Comparison of ENCODE assay signal across 15 mouse cellular contexts in the genomic region with DNA sequence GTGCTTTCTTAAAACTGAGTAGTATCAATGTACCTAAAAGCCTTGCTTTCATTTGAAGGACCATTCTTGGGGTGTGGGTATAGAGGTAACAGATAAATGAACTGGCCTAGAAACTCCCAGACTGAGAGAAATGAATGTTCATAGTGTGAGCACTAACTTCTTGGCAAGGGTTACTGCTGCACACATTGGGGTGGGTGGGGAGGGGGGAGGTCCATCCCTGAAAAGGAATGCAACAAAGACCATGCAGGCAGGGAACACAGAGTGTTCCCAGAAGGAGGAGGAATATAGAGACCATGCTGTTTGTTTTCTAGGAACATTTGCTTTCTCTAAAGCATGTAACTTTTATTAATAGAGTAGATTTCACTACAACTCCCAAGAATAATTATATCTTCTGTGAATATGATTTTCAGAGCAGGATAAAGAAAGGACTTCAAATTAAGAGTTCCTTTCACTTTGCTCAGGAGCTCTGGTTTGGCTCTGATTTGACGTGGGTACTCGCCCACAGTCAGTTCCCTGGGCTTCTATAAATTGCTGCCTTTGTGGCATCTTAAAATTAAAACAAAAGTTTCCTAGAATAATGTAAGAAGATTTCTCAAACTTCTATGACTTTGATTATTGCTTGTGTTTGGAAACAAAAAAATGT.
DNase-seq lines count a peak whose midpoint lies in the region; ATAC-seq lines count a peak whose summit lies in the region.
"Had no signal": no experiment of that assay in that cellular context is flagged by ENCODE, and none has a peak within 500 bp of the region (broad histone marks: within the 10 kb centered on the region; RNA-seq: fewer than 3 reads in every experiment).

No protein-coding gene starts in this region.

- H3K27ac ChIP-seq in hindbrain, embryonic 12.5 days = no peak overlapping the region
- no peak overlapping the region for H3K27ac ChIP-seq in hindbrain, embryonic 10.5 days
- no peak overlapping the region for H3K27ac ChIP-seq in hindbrain, embryonic 14.5 days
- H3K27ac ChIP-seq: liver, embryonic 15.5 days; midbrain, embryonic 13.5 days had no signal

- no peaks in the 10 kb centered on the region for H3K4me1 ChIP-seq in hindbrain, embryonic 12.5 days
- H3K4me1 ChIP-seq in hindbrain, embryonic 10.5 days (replicated peaks) = 0 out of 2 replicates have a peak, but pooled peaks cover 2% of the 10 kb centered on the region
- H3K4me1 ChIP-seq in hindbrain, embryonic 14.5 days (replicated peaks; ENCODE audit: control insufficient read depth, insufficient read depth, low read length) = no peaks in the 10 kb centered on the region
- H3K4me1 ChIP-seq: liver, embryonic 15.5 days; midbrain, embryonic 13.5 days had no signal

- DNase-seq in hindbrain, embryonic 10.5 days (ENCODE audit: low spot score) = no peak
- DNase-seq in right cerebral cortex, adult 18-20 months = peak; percentile 32
- DNase-seq in right cerebral cortex, postnatal 4 days = no peak
- no peak for DNase-seq in hindbrain, embryonic 14.5 days (ENCODE audit: low spot score)
- peak; percentile 73 for DNase-seq in telencephalon, adult 2 months (ENCODE audit: low read depth, low spot score)
- DNase-seq in heart, adult 9 months (ENCODE audit: low spot score in 2 of 2) = no peak
- DNase-seq: adrenal gland, postnatal 36 days; cerebellum, adult 9-10 months; gastrocnemius, postnatal 36 days; heart, postnatal 14 days had no signal

- 65% methylated on average over 2 of the region's 2 CpGs for WGBS in hindbrain, embryonic 12.5 days
- 75% methylated on average over 2 of the region's 2 CpGs for WGBS in hindbrain, embryonic 10.5 days
- WGBS in hindbrain, embryonic 14.5 days = 58% methylated on average over 2 of the region's 2 CpGs

- ATAC-seq in hindbrain, embryonic 12.5 days (ENCODE audit: low FRiP score) = peak; percentile 68; the same call in 1 of the 2 replicates
- peak; percentile 63; the same call in 1 of the 2 replicates for ATAC-seq in hindbrain, embryonic 14.5 days (ENCODE audit: low FRiP score)
- ATAC-seq: lung, postnatal 0 days had no signal

- H3K27me3 ChIP-seq in hindbrain, embryonic 12.5 days = no peaks in the 10 kb centered on the region
- no peaks in the 10 kb centered on the region for H3K27me3 ChIP-seq in hindbrain, embryonic 10.5 days (ENCODE audit: insufficient read depth, poor library complexity, severe bottlenecking)
- no peaks in the 10 kb centered on the region for H3K27me3 ChIP-seq in hindbrain, embryonic 14.5 days (ENCODE audit: control insufficient read depth, insufficient read depth, low read length)
- H3K27me3 ChIP-seq: liver, embryonic 15.5 days; midbrain, embryonic 13.5 days had no signal

- H3K4me3 ChIP-seq in hindbrain, embryonic 12.5 days = no peak overlapping the region
- H3K4me3 ChIP-seq in hindbrain, embryonic 10.5 days = no peak overlapping the region
- H3K4me3 ChIP-seq in hindbrain, embryonic 14.5 days (replicated peaks; ENCODE audit: low read length) = no peak overlapping the region
- H3K4me3 ChIP-seq: liver, embryonic 15.5 days; midbrain, embryonic 13.5 days had no signal

- no peaks in the 10 kb centered on the region for H3K9me3 ChIP-seq in hindbrain, embryonic 12.5 days (replicated peaks)
- no peaks in the 10 kb centered on the region for H3K9me3 ChIP-seq in hindbrain, embryonic 10.5 days
- H3K9me3 ChIP-seq in hindbrain, embryonic 14.5 days (ENCODE audit: control insufficient read depth, low read length) = no peaks in the 10 kb centered on the region
- H3K9me3 ChIP-seq: liver, embryonic 15.5 days; midbrain, embryonic 13.5 days had no signal

- no peaks in the 10 kb centered on the region for H3K36me3 ChIP-seq in hindbrain, embryonic 12.5 days
- H3K36me3 ChIP-seq in hindbrain, embryonic 10.5 days = no peaks in the 10 kb centered on the region
- no peaks in the 10 kb centered on the region for H3K36me3 ChIP-seq in hindbrain, embryonic 14.5 days (replicated peaks; ENCODE audit: control insufficient read depth, insufficient read depth)
- H3K36me3 ChIP-seq: liver, embryonic 15.5 days; midbrain, embryonic 13.5 days had no signal

- no peak overlapping the region for H3K4me2 ChIP-seq in hindbrain, embryonic 12.5 days (replicated peaks)
- no peak overlapping the region for H3K4me2 ChIP-seq in hindbrain, embryonic 14.5 days (replicated peaks)
- H3K4me2 ChIP-seq: heart, embryonic 11.5 days; liver, embryonic 15.5 days; midbrain, embryonic 13.5 days had no signal

- no peak overlapping the region for H3K9ac ChIP-seq in hindbrain, embryonic 12.5 days
- H3K9ac ChIP-seq in hindbrain, embryonic 14.5 days = no peak overlapping the region
- H3K9ac ChIP-seq: liver, embryonic 15.5 days; midbrain, embryonic 13.5 days had no signal

Comparison
In these comparisons a context has a peak if more than half of its experiments do, and no peak if none do; other contexts are left out.
1. DNase-seq: peak in right cerebral cortex, adult 18-20 months (single experiment) and telencephalon, adult 2 months (single experiment); none in hindbrain, embryonic 10.5 days (single experiment), right cerebral cortex, postnatal 4 days (single experiment), hindbrain, embryonic 14.5 days (single experiment) and heart, adult 9 months (0 of 2).